Mouse (Mus musculus) embryonic fibroblast, embryonic 13.5 days (primary cell): ENCODE results near the gene Stmn3. TPM values are rescaled to one million over a fixed set of nuclear protein-coding genes. Genes with fewer than 3 reads are reported as not detected.
A peak's percentile ranks its signal among the peaks of the same experiment; 100 is the strongest.
"Not testable (repeated sequence)": the region's sequence is repeated elsewhere in the genome, so short reads cannot be mapped to it uniquely, and the experiment has no call there.

Experiments used
- H3K27ac ChIP-seq: 2 replicates; pipeline ENCODE4 v1.5.1; 2012; ENCODE audit warnings: low read length, control low read depth, inconsistent platforms; ENCODE audit not compliant: insufficient read depth
- H3K4me1 ChIP-seq: 2 replicates; pipeline ENCODE4 v1.6.1; 2011; ENCODE audit warnings: low read length; ENCODE audit not compliant: control insufficient read depth, insufficient read depth
- H3K4me3 ChIP-seq: 2 replicates; pipeline ENCODE4 v1.5.1; 2011; ENCODE audit warnings: mild to moderate bottlenecking, control low read depth, low read length; ENCODE audit not compliant: insufficient read depth
- CTCF ChIP-seq: IDR thresholded peaks from 2 replicates; pipeline ENCODE4 v1.5.1; 2011; ENCODE audit warnings: mild to moderate bottlenecking, control low read depth, low read length, moderate library complexity, borderline replicate concordance; ENCODE audit not compliant: insufficient read depth
- POLR2A ChIP-seq: IDR thresholded peaks from 2 replicates; pipeline ENCODE4 v1.6.1; 2011; ENCODE audit warnings: low read depth, mild to moderate bottlenecking, control low read depth, low read length, moderate library complexity
- polyA plus RNA-seq: library from polyadenylated mRNA; stranded (reverse); fragments of >200 nt; gene quantifications from 2 replicates; pipeline ENCODE4 v1.2.4, GENCODE M21; 2011; ENCODE audit warnings: low read depth; ENCODE audit not compliant: missing spikeins, insufficient read length

Gene Stmn3
- polyA plus RNA-seq, 1 experiment, result not detected

GRCm38 (mm10) chr2:181319248-181320102 lies 5.2 kb upstream of the Stmn3 start, which contains the start of gene Rtel1:
TSS of gene Rtel1 (plus strand) at chr2:181319739.
- no peak within 1 kb of the TSS for H3K27ac ChIP-seq

GRCm38 (mm10) chr2:181313344-181314079 lies 788 bp downstream of the Stmn3 start:
- H3K27ac ChIP-seq, result no peak overlapping the region
- H3K4me1 ChIP-seq, result no peaks in the 10 kb centered on the region
- no peak overlapping the region for H3K4me3 ChIP-seq
- TF ChIP-seq POLR2A, result no peak

More at GRCm38 (mm10) chr2:181319248-181320102, 5.2 kb upstream of the Stmn3 start, which contains the start of gene Rtel1:
- Histone ChIP-seq H3K4me1 (no peaks in the 10 kb centered on the region), H3K4me3 (peak within 1 kb of the TSS; percentile 64)
- TF ChIP-seq CTCF, result no peak
- TF ChIP-seq POLR2A, result peak; percentile 59

- Histone ChIP-seq H3K4me1 (no peaks in the 10 kb centered on the region), H3K27ac (no peak overlapping the region), H3K4me3 (no peak overlapping the region)
- no peak for TF ChIP-seq CTCF
- no peak for TF ChIP-seq POLR2A
Observed at GRCm38 (mm10) chr2:181313006-181313343, 1.3 kb downstream of the Stmn3 start.

GRCm38 (mm10) chr2:181312435-181312834 lies 1.9 kb downstream of the Stmn3 start:
- H3K4me1 ChIP-seq, result no peaks in the 10 kb centered on the region
- no peak overlapping the region for H3K27ac ChIP-seq
- no peak for TF ChIP-seq POLR2A
- TF ChIP-seq CTCF, result no peak
- H3K4me3 ChIP-seq, result no peak overlapping the region

- Histone ChIP-seq H3K27ac (no peak overlapping the region), H3K4me3 (no peak overlapping the region), H3K4me1 (peaks cover 4% of the 10 kb centered on the region; the same call in 1 of the 2 replicates)
- 0 out of 2 replicates have a peak, but pooled peaks have one; percentile 28 for TF ChIP-seq CTCF
- no peak for TF ChIP-seq POLR2A
Observed at GRCm38 (mm10) chr2:181307144-181307804, 7.0 kb downstream of the Stmn3 start.

GRCm38 (mm10) chr2:181304944-181305343 lies 9.4 kb downstream of the Stmn3 start:
- Histone ChIP-seq H3K27ac (no peak overlapping the region), H3K4me3 (no peak overlapping the region), H3K4me1 (peaks cover 4% of the 10 kb centered on the region; the same call in 1 of the 2 replicates)
- no peak for TF ChIP-seq POLR2A
- TF ChIP-seq CTCF, result no peak

GRCm38 (mm10) chr2:181302041-181302440 lies 12.3 kb downstream of the Stmn3 start:
- no peak overlapping the region for H3K4me3 ChIP-seq
- H3K4me1 ChIP-seq, result peaks cover 4% of the 10 kb centered on the region; the same call in 1 of the 2 replicates
- no peak overlapping the region for H3K27ac ChIP-seq
- no peak for TF ChIP-seq CTCF
- TF ChIP-seq POLR2A, result no peak

GRCm38 (mm10) chr2:181290937-181291336 lies 23.4 kb downstream of the Stmn3 start:
- Histone ChIP-seq H3K27ac (no peak overlapping the region), H3K4me1 (peaks cover 6% of the 10 kb centered on the region; the same call in 1 of the 2 replicates), H3K4me3 (no peak overlapping the region)
- no peak for TF ChIP-seq POLR2A
- TF ChIP-seq CTCF, result no peak

GRCm38 (mm10) chr2:181288691-181289090 lies 25.6 kb downstream of the Stmn3 start:
- Histone ChIP-seq H3K27ac (no peak overlapping the region), H3K4me3 (peak overlapping the region; percentile 62; the same call in 1 of the 2 replicates), H3K4me1 (peaks cover 6% of the 10 kb centered on the region; the same call in 1 of the 2 replicates)
- TF ChIP-seq POLR2A (no peak), CTCF (no peak)

- Histone ChIP-seq H3K27ac (peak within 1 kb of the TSS; percentile 84), H3K4me3 (peak within 1 kb of the TSS; percentile 90)
- peak; percentile 93 for TF ChIP-seq POLR2A
- not testable (repeated sequence) for H3K4me1 ChIP-seq
Observed at GRCm38 (mm10) chr2:181287958-181288350, 26.3 kb downstream of the Stmn3 start, which contains the start of gene Gmeb2. TSS of gene Gmeb2 (minus strand) at chr2:181288035.
